Mouse (Mus musculus) intestine, postnatal 0 days (tissue): ENCODE data around the gene Tmco4. TPM values are rescaled to one million over a fixed set of nuclear protein-coding genes. Genes with fewer than 3 reads are reported as not detected.

Source experiments
- ATAC-seq: fragments of 200-750 bp; cut with Nextera tagmentation; 2 replicates; pipeline ENCODE4 v1.8.0; 2017; ENCODE audit warnings: mild to moderate bottlenecking, moderate TSS enrichment, moderate library complexity
- H3K27ac ChIP-seq: fragments of 300-500 bp; sonication (generic); 2 replicates; pipeline ENCODE4 v1.5.1; 2014; ENCODE audit warnings: mild to moderate bottlenecking, low read depth, low read length, moderate library complexity
- H3K27me3 ChIP-seq: fragments of 300-500 bp; sonication (generic); replicated peaks from 2 replicates; pipeline ENCODE4 v1.6.1; 2014; ENCODE audit warnings: low read length, mixed read lengths; ENCODE audit not compliant: control insufficient read depth, insufficient read depth
- H3K36me3 ChIP-seq: fragments of 300-500 bp; sonication (generic); 2 replicates; pipeline ENCODE4 v1.6.1; 2014; ENCODE audit warnings: mild to moderate bottlenecking, moderate library complexity; ENCODE audit not compliant: control insufficient read depth, insufficient read depth
- H3K4me1 ChIP-seq: fragments of 300-500 bp; sonication (generic); replicated peaks from 2 replicates; pipeline ENCODE4 v1.6.1; 2014; ENCODE audit warnings: antibody characterized with exemption, low read length, mixed read lengths; ENCODE audit not compliant: control insufficient read depth, insufficient read depth
- H3K4me2 ChIP-seq: fragments of 300-500 bp; sonication (generic); replicated peaks from 2 replicates; pipeline ENCODE4 v1.6.1; 2014; ENCODE audit warnings: low read depth, mild to moderate bottlenecking, moderate library complexity
- H3K4me3 ChIP-seq: fragments of 300-500 bp; sonication (generic); 2 replicates; pipeline ENCODE4 v1.5.1; 2014; ENCODE audit warnings: low read depth, low read length
- H3K9ac ChIP-seq: fragments of 300-500 bp; sonication (generic); 2 replicates; pipeline ENCODE4 v1.6.1; 2014; ENCODE audit warnings: mild to moderate bottlenecking, low read depth, low read length
- H3K9me3 ChIP-seq: fragments of 300-500 bp; sonication (generic); 2 replicates; pipeline ENCODE4 v1.6.1; 2016; ENCODE audit warnings: mixed run types; ENCODE audit not compliant: control insufficient read depth
- CTCF ChIP-seq: sonication (generic); IDR thresholded peaks from 2 replicates; pipeline ENCODE4 v1.5.1; 2016; ENCODE audit warnings: low read depth, mild to moderate bottlenecking, control low read depth, antibody characterized with exemption, moderate library complexity
- WGBS: fragments of 180-500 bp; shearing (Covaris S2); extraction: QIAGEN DNeasy Blood & Tissue Kit; methylation state at CpG from one replicate; pipeline ENCODE4 v1.1.7; 2014; 5-methylcytosine and 5-hydroxymethylcytosine counted together
- polyA plus RNA-seq: library from polyadenylated mRNA; unstranded; fragments of >200 nt; fragmentation: Nextera tagmentation; extraction: Ambion mirVana; gene quantifications from 2 replicates; pipeline ENCODE4 v1.2.1, GENCODE M21; 2015

Gene Tmco4
- polyA plus RNA-seq, 1 experiment from 2014 or later, result 11.0 TPM

DNA sequence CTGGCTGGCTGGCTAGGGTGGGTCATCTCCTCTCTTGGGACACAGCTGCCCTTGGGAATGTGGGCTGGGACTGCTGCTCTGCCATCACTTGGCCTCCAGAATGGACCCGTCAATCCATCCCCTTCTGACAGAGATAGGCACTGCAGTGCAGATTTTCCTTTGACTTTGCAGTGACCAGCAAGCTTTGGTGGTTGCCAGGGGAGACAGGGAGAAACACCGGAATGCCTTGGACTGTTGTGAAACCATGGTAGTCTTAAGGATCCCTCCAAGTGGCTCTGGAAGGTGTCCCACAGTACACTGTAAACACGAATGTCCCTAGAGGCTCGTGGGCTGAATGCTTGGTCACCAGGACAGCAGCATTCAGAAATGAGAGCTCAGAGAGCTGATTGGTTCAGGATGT, 33.2 kb upstream of the Tmco4 start:
- Histone ChIP-seq H3K9ac (no peak overlapping the region), H3K27ac (no peak overlapping the region), H3K9me3 (no peaks in the 10 kb centered on the region), H3K36me3 (no peaks in the 10 kb centered on the region), H3K27me3 (no peaks in the 10 kb centered on the region), H3K4me3 (no peak overlapping the region), H3K4me1 (peaks cover 4% of the 10 kb centered on the region; the same call in 1 of the 2 replicates), H3K4me2 (no peak overlapping the region)
- TF ChIP-seq CTCF, result peak; percentile 37
- peak; percentile 57 for ATAC-seq
- 25% methylated on average over 4 of the region's 4 CpGs for WGBS

DNA sequence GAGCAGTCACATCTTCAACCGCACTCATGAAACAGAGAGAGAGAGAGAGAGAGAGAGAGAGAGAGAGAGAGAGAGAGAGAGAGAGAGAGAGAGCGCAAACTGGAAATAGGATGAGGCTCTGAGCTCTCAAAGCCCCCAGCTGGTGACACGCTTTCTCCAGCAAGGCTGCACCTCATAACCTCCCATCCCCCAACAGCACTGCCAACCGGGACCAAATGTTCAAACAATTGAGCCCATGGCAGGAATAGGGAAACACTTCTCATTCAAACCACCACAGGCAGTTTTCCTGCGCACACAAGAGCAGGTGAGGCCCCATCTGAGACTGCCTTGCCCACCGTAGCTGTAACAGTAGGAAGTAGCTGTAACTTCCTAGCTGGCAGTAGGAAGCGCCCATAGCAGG, 31.3 kb upstream of the Tmco4 start:
- no peak overlapping the region for H3K4me3 ChIP-seq
- H3K9me3 ChIP-seq, result no peaks in the 10 kb centered on the region
- peaks cover 4% of the 10 kb centered on the region; the same call in 1 of the 2 replicates for H3K4me1 ChIP-seq
- 34% methylated on average over 7 of the region's 7 CpGs for WGBS
- ATAC-seq, result no peak
- no peak overlapping the region for H3K9ac ChIP-seq
- no peak overlapping the region for H3K4me2 ChIP-seq
- H3K27ac ChIP-seq, result peak overlapping the region; percentile 57; the same call in 1 of the 2 replicates
- TF ChIP-seq CTCF, result no peak
- no peaks in the 10 kb centered on the region for H3K27me3 ChIP-seq
- no peaks in the 10 kb centered on the region for H3K36me3 ChIP-seq

DNA sequence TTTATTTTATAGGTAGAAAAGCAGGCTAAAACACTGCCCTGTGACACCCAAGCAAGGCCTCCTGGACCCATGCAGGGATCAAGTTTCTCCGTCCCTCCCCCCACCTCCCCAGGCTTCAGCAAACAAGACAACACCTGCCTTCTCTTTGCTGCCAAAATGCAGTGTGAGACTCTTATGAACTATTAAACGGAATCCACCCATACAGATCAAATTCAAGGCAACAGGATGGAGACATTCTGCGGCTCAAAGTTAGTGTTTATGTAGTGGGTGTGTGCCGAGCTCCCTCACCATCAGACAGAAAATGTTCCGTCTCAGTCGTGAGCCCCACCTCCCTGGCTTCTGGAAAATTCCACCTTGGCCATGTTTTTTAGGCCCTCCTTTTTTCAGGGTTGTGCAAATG, 30.7 kb upstream of the Tmco4 start:
- H3K4me1 ChIP-seq, result peaks cover 4% of the 10 kb centered on the region; the same call in 1 of the 2 replicates
- no peak overlapping the region for H3K4me2 ChIP-seq
- H3K27me3 ChIP-seq, result no peaks in the 10 kb centered on the region
- no peak overlapping the region for H3K4me3 ChIP-seq
- no peak for TF ChIP-seq CTCF
- no peaks in the 10 kb centered on the region for H3K9me3 ChIP-seq
- no peak for ATAC-seq
- H3K36me3 ChIP-seq, result no peaks in the 10 kb centered on the region
- no peak overlapping the region for H3K9ac ChIP-seq
- WGBS, result 30% methylated on average over 6 of the region's 6 CpGs
- H3K27ac ChIP-seq, result peak overlapping the region; percentile 57

DNA sequence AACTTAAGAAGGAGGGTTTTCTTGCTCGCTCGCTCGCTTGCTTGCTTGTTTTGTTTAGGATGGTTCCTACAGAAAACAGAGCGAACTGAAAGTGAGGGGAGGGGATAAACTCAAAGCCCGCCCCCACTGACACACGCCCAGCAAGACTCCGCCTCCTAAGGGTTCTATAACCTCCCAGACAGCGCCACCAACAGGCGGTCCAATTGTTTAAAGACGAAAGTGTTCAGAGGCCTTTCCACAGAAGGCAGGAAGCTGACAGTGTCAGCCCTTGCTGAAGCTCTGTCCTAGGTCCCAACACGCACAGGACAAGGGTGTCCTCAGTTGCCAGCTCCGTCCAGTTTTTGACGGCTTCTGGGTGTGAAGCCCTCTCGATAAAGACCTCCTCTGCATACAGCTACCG, 29.0 kb upstream of the Tmco4 start:
- Histone ChIP-seq H3K27ac (no peak overlapping the region), H3K4me2 (peak overlapping the region; percentile 48), H3K9me3 (no peaks in the 10 kb centered on the region), H3K36me3 (no peaks in the 10 kb centered on the region), H3K4me1 (no peaks in the 10 kb centered on the region), H3K4me3 (peak overlapping the region; percentile 28), H3K9ac (no peak overlapping the region), H3K27me3 (no peaks in the 10 kb centered on the region)
- 36% methylated on average over 15 of the region's 15 CpGs for WGBS
- TF ChIP-seq CTCF, result peak; percentile 85
- ATAC-seq, result peak; percentile 61

DNA sequence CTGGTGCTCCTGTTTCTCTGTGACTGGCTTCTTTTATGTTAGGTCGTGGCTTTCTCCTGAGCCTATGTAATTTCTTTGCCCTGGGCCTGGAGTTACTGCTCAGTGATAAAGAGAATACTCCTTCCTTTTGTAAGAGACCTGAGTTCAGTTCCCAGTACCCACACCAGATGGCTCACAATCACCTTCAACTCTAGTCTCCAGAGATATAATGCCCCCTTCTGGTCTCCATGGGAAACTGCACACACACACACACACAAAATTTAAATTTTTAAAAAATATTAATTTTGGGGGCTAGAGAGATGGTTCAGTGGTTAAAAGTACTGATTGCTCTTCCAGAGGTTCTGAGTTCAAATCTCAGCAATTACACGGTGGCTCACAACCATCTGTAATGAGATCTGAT, 24.4 kb upstream of the Tmco4 start:
- Histone ChIP-seq H3K9ac (no peak overlapping the region), H3K27me3 (no peaks in the 10 kb centered on the region), H3K4me3 (no peak overlapping the region), H3K4me1 (no peaks in the 10 kb centered on the region), H3K27ac (no peak overlapping the region), H3K4me2 (no peak overlapping the region), H3K36me3 (no peaks in the 10 kb centered on the region), H3K9me3 (no peaks in the 10 kb centered on the region)
- TF ChIP-seq CTCF, result 0 out of 2 replicates have a peak, but pooled peaks have one; percentile 28
- 90% methylated on average over 2 of the region's 2 CpGs for WGBS
- no peak for ATAC-seq

DNA sequence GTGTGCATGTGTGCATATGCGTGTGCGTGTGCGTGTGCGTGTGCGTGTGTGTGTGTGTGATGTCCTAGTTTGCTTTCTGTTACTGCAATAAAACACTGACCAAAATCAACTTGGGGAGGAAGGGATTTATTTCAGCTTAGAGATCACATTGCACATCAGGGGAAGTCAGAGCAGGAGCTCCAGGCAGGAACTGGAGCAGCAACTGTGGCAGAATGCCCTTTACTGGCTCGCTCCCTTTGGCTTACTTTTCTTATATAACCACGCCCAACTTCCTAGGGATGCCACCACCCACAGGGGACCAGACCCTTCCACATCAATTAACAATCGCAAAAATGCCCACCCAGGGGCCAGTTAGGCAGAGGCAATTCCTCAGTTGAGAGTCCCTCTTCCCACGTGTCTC, 14.1 kb upstream of the Tmco4 start:
- Histone ChIP-seq H3K27me3 (no peaks in the 10 kb centered on the region), H3K4me2 (no peak overlapping the region), H3K27ac (no peak overlapping the region), H3K4me1 (no peaks in the 10 kb centered on the region), H3K4me3 (no peak overlapping the region), H3K9me3 (no peaks in the 10 kb centered on the region), H3K9ac (no peak overlapping the region), H3K36me3 (no peaks in the 10 kb centered on the region)
- WGBS, result 87% methylated on average over 9 of the region's 9 CpGs
- no peak for TF ChIP-seq CTCF
- ATAC-seq, result no peak

DNA sequence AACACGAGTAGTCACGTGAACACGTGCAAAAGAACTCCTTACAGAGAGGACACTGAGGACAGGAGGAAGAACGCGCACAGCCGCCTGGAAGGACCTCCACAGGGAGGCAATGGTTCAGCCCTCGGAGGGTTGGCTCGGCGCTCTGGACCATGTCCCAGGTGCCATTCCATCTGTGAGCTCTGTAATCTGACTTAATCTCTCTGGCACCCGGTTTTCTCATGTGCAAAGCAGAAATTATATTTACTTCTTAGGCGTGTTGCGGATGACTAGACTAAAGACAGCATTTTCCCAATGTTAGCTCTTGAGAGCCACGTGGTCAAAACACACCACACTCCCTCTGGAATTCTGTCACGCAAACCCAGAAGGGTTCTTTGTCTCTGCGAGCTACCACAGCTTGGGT, 13.6 kb upstream of the Tmco4 start:
- Histone ChIP-seq H3K27me3 (no peaks in the 10 kb centered on the region), H3K9ac (no peak overlapping the region), H3K27ac (no peak overlapping the region), H3K4me1 (no peaks in the 10 kb centered on the region), H3K4me3 (no peak overlapping the region), H3K9me3 (no peaks in the 10 kb centered on the region), H3K4me2 (no peak overlapping the region), H3K36me3 (no peaks in the 10 kb centered on the region)
- no peak for ATAC-seq
- TF ChIP-seq CTCF, result no peak
- 77% methylated on average over 15 of the region's 15 CpGs for WGBS
